Mouse (Mus musculus): ENCODE results near the gene H2-T22.
A peak's percentile ranks its signal among the peaks of the same experiment; 100 is the strongest.

The H2-T22 gene

GRCm38 (mm10) chr17:35998545-35999305 is 43.8 kb downstream of the H2-T22 start:
- DNase-seq (ENCODE audit: extremely low spot score, low read depth, low spot score): no peak

GRCm38 (mm10) chr17:35997713-35998510 is 44.6 kb downstream of the H2-T22 start:
- DNase-seq (ENCODE audit: extremely low spot score, low read depth, low spot score): no peak

GRCm38 (mm10) chr17:35996949-35997348 is 45.6 kb downstream of the H2-T22 start:
- DNase-seq (ENCODE audit: extremely low spot score, low read depth, low spot score): peak; percentile 99

- no peak for DNase-seq (ENCODE audit: extremely low spot score, low read depth, low spot score)
Observed at GRCm38 (mm10) chr17:35994879-35995240, 47.7 kb downstream of the H2-T22 start.

- peak; percentile 37 for DNase-seq (ENCODE audit: extremely low spot score, low read depth, low spot score)
Observed at GRCm38 (mm10) chr17:35994175-35994878, 48.2 kb downstream of the H2-T22 start.

- DNase-seq (ENCODE audit: extremely low spot score, low read depth, low spot score): peak; percentile 80
Observed at GRCm38 (mm10) chr17:35993675-35994074, 48.9 kb downstream of the H2-T22 start.

- DNase-seq (ENCODE audit: extremely low spot score, low read depth, low spot score): no peak
Observed at GRCm38 (mm10) chr17:35991781-35992180, 50.8 kb downstream of the H2-T22 start.
